Mouse (Mus musculus) mouse embryonic stem cell (cell line): ENCODE measurements around the gene Slc5a2.

Experiments used
- in situ Hi-C, 2 experiments: fragments of 300-500 bp; cut with MboI; formaldehyde crosslinking; loops; 1 replicate in 1 of 2; 3 replicates in 1 of 2; pipeline ENCODE4 v1.14.3; 2019 to 2020; ENCODE audit warnings: low sequenced_read_pairs in 2 of 2, low pct_unique_long_range_greater_than_20kb in 1 of 2, mixed read lengths in 1 of 2; ENCODE audit not compliant: unreplicated experiment in 1 of 2

Gene Slc5a2

GRCm38 (mm10) chr7:128314491-128314890 is 49.0 kb downstream of the Slc5a2 start:
- in situ Hi-C loops, result no loop called here

GRCm38 (mm10) chr7:128317011-128317410 is 51.6 kb downstream of the Slc5a2 start:
- in situ Hi-C loops, result no loop called here

GRCm38 (mm10) chr7:128319140-128319539 is 53.7 kb downstream of the Slc5a2 start:
- in situ Hi-C loops, result no loop called here

GRCm38 (mm10) chr7:128320219-128320816 is 54.9 kb downstream of the Slc5a2 start:
- in situ Hi-C loops, result no loop called here

- in situ Hi-C loops, result no loop called here
Observed at GRCm38 (mm10) chr7:128321260-128321659, 55.8 kb downstream of the Slc5a2 start.
